Mouse (Mus musculus): ENCODE results near the gene Prkab1.

- TF ChIP-seq GATA1 (IDR thresholded peaks at IDR 0.05; ENCODE audit: low read length) (no peak), TAL1 (IDR thresholded peaks at IDR 0.05; ENCODE audit: low read length) (no peak)
Observed at GRCm38 (mm10) chr5:116011700-116012099, 12.6 kb downstream of the Prkab1 start.
